Mouse (Mus musculus): ENCODE measurements around the gene Otp. TPM values are rescaled to one million over a fixed set of nuclear protein-coding genes. Genes with fewer than 3 reads are reported as not detected.

Gene Otp
- polyA plus RNA-seq, 1 experiment from 2014 or later = not detected

DNA sequence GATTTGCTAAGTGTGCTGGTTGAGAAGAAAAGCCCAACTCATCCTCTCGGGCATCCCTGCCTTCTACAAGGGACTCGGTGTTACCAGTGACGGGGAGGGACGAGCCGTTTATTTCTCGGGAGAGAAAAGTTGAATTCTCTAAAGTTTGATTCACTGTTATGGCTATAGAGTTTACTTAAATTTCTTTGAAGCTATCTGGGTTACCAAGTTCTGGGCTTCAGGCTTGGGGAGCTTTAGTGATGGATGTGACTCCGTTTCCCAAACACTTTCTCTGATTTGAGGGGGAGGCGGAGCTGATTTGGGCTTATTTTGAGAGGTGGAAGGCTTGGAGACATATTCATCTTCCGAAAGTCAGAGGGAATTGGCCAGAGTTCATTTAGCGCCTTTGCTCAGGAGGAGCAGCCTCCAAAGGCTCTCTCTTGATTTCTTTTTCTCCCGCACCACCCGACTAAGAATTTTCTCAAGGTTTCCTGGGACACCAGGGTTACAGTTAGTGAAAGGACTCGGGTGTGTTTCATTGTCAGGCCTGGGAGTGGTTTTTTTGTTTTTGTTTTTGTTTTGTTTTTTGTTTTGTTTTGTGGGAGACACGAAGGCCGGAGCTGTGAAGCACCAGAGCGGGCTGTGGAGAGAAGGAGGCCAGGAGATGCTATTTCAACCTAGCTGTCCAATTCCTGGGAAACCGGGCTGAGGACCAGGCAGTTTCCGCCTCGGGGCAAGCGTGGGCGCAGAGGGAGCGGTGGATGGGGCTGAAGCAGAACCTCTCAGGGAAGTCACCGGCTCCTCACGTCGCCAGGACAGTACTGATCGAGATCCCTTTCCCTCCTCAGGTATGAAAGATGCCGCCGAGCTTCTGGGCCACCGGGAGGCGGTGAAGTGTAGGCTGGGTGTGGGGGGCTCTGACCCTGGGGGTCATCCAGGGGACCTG lies 1.1 kb downstream of the Otp start:
- ATAC-seq (replicated peaks; ENCODE audit: low FRiP score, low read depth) (no peak), DNase-seq (ENCODE audit: low spot score) (no peak)
- no peaks in the 10 kb centered on the region for H3K36me3 ChIP-seq (ENCODE audit: insufficient read depth, low read length)
- no peaks in the 10 kb centered on the region for H3K9me3 ChIP-seq (replicated peaks; ENCODE audit: low read length)
- WGBS = 2% methylated on average over 30 of the region's 30 CpGs
- H3K27me3 ChIP-seq (ENCODE audit: insufficient read depth, low read length) = peaks cover 81% of the 10 kb centered on the region
- no peak overlapping the region for H3K27ac ChIP-seq
- no peaks in the 10 kb centered on the region for H3K4me1 ChIP-seq (replicated peaks; ENCODE audit: insufficient read depth, low read length)
- no peak overlapping the region for H3K4me2 ChIP-seq (ENCODE audit: low read length)
- no peak overlapping the region for H3K4me3 ChIP-seq (replicated peaks; ENCODE audit: low read depth, low read length)
- H3K9ac ChIP-seq (ENCODE audit: low read depth, low read length) = no peak overlapping the region
- no peak for TF ChIP-seq CTCF (IDR thresholded peaks at IDR 0.05; ENCODE audit: low read depth)

DNA sequence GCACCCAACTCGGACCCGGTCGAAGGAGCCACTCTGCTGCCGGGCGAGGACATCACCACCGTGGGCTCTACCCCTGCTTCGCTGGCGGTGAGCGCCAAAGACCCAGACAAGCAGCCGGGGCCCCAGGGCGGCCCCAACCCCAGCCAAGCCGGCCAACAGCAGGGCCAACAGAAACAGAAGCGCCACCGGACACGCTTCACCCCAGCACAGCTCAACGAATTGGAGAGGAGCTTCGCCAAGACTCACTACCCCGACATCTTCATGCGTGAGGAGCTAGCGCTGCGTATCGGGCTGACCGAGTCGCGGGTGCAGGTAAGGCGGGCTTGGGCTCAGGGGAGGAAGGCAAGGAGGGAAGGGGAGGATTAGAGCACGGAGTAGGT lies 1.8 kb downstream of the Otp start:
- no peaks in the 10 kb centered on the region for H3K36me3 ChIP-seq (ENCODE audit: insufficient read depth, low read length)
- H3K9me3 ChIP-seq (replicated peaks; ENCODE audit: low read length) = no peaks in the 10 kb centered on the region
- H3K4me3 ChIP-seq (replicated peaks; ENCODE audit: low read depth, low read length) = no peak overlapping the region
- no peak overlapping the region for H3K4me2 ChIP-seq (ENCODE audit: low read length)
- no peaks in the 10 kb centered on the region for H3K4me1 ChIP-seq (replicated peaks; ENCODE audit: insufficient read depth, low read length)
- H3K9ac ChIP-seq (ENCODE audit: low read depth, low read length) = no peak overlapping the region
- under 1% methylated on average over 27 of the region's 27 CpGs for WGBS
- no peak for TF ChIP-seq CTCF (IDR thresholded peaks at IDR 0.05; ENCODE audit: low read depth)
- H3K27me3 ChIP-seq (ENCODE audit: insufficient read depth, low read length) = peaks cover 81% of the 10 kb centered on the region
- ATAC-seq (replicated peaks; ENCODE audit: low FRiP score, low read depth) (no peak), DNase-seq (ENCODE audit: low spot score) (no peak)
- H3K27ac ChIP-seq = no peak overlapping the region

DNA sequence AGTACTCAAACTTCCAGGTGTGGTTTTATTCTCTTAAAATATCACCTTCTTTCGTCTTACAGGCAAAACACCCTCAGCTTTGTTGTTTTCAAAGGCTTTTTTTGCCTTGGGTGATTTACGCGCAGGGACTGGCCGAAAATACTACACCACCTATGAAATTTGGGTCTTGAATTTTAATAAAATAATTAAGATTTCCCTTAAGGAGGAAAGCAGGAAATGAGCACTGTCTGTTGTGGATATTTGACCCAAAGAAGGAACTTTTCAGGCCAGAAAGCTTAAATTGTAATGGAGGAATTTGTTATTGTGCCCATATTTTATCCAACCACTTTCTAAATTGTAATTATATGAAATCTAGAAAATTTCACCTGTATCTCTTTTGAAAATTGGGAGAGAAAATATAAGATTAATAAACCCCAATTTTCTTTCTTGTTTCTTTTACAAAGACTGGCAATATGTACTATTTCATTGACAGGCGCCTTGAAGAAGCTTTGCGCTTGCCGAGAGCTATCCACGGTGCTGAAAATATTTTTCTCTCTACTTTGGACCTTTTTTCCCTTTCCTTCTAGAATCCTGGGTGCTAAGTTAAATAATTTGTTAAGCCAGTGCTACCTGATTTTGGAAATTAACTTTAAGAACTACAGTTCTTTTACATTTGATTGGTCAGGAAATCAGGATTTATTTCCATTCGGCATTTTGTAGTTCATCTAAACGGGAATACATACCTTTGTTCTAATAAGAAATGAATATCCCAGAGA lies 2.8 kb downstream of the Otp start:
- Histone ChIP-seq H3K4me1 (replicated peaks; ENCODE audit: insufficient read depth, low read length) (0 out of 2 replicates have a peak, but pooled peaks cover 7% of the 10 kb centered on the region), H3K4me2 (ENCODE audit: low read length) (no peak overlapping the region), H3K9me3 (replicated peaks; ENCODE audit: low read length) (no peaks in the 10 kb centered on the region), H3K9ac (ENCODE audit: low read depth, low read length) (no peak overlapping the region), H3K27me3 (ENCODE audit: insufficient read depth, low read length) (peaks cover 82% of the 10 kb centered on the region), H3K36me3 (ENCODE audit: insufficient read depth, low read length) (no peaks in the 10 kb centered on the region), H3K27ac (no peak overlapping the region), H3K4me3 (replicated peaks; ENCODE audit: low read depth, low read length) (no peak overlapping the region)
- WGBS = 12% methylated on average over 10 of the region's 10 CpGs
- ATAC-seq (replicated peaks; ENCODE audit: low FRiP score, low read depth) (no peak), DNase-seq (ENCODE audit: low spot score) (peak; percentile 74)
- TF ChIP-seq CTCF (IDR thresholded peaks at IDR 0.05; ENCODE audit: low read depth) = no peak

DNA sequence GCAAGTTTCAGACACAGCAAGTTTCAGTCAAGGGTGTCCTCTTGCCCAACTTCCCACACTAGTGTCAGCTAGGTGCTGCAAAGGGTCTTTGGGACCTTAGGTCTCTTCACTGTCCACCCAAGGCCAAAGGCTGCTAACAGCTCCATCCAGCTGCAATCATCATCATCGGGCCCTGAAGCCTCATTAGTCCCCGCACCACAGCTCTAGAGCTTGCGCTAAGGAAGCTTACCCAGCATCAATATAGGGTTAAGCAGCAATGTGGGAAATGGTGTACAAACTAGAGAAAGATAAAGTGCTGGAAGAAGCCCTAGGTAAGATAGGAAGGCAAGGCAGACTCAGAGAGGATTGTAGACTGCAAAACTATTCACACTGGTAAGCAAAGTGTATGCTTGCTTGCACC lies 5.8 kb downstream of the Otp start:
- Histone ChIP-seq H3K9ac (ENCODE audit: low read depth, low read length) (no peak overlapping the region), H3K9me3 (replicated peaks; ENCODE audit: low read length) (no peaks in the 10 kb centered on the region), H3K4me2 (ENCODE audit: low read length) (no peak overlapping the region), H3K27ac (no peak overlapping the region), H3K4me1 (replicated peaks; ENCODE audit: insufficient read depth, low read length) (0 out of 2 replicates have a peak, but pooled peaks cover 16% of the 10 kb centered on the region), H3K36me3 (ENCODE audit: insufficient read depth, low read length) (no peaks in the 10 kb centered on the region), H3K27me3 (ENCODE audit: insufficient read depth, low read length) (peaks cover 83% of the 10 kb centered on the region), H3K4me3 (replicated peaks; ENCODE audit: low read depth, low read length) (no peak overlapping the region)
- WGBS = 4% methylated on average over 3 of the region's 3 CpGs
- no peak for DNase-seq (ENCODE audit: low spot score)
- no peak for ATAC-seq (replicated peaks; ENCODE audit: low FRiP score, low read depth)
- TF ChIP-seq CTCF (IDR thresholded peaks at IDR 0.05; ENCODE audit: low read depth) = no peak

DNA sequence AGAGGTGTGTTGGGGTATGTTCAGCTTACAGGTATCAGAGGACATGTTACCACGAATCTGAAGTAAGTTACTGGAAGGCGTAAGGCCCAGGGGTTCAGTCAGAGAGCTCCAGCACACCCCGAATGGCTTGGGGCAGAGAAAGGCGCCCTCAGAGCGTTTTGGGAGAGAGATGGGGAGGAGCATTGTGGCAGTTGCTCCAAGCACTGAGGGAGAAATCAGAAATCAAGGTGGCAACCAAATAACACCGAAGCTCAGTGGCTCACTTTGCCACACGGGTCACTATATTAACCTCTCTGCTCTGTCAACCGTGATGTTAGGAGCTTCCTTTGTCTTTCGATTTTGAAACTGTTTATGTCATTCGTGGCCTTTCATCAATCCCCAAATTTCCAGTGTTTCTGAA lies 6.8 kb downstream of the Otp start:
- Histone ChIP-seq H3K4me2 (ENCODE audit: low read length) (no peak overlapping the region), H3K27me3 (ENCODE audit: insufficient read depth, low read length) (peaks cover 77% of the 10 kb centered on the region), H3K27ac (no peak overlapping the region), H3K9me3 (replicated peaks; ENCODE audit: low read length) (no peaks in the 10 kb centered on the region), H3K4me3 (replicated peaks; ENCODE audit: low read depth, low read length) (peak overlapping the region; percentile 34; the same call in 1 of the 2 replicates), H3K4me1 (replicated peaks; ENCODE audit: insufficient read depth, low read length) (0 out of 2 replicates have a peak, but pooled peaks cover 16% of the 10 kb centered on the region), H3K9ac (ENCODE audit: low read depth, low read length) (no peak overlapping the region), H3K36me3 (ENCODE audit: insufficient read depth, low read length) (no peaks in the 10 kb centered on the region)
- no peak for DNase-seq (ENCODE audit: low spot score)
- no peak for TF ChIP-seq CTCF (IDR thresholded peaks at IDR 0.05; ENCODE audit: low read depth)
- ATAC-seq (replicated peaks; ENCODE audit: low FRiP score, low read depth) = no peak
- WGBS = 2% methylated on average over 10 of the region's 10 CpGs

DNA sequence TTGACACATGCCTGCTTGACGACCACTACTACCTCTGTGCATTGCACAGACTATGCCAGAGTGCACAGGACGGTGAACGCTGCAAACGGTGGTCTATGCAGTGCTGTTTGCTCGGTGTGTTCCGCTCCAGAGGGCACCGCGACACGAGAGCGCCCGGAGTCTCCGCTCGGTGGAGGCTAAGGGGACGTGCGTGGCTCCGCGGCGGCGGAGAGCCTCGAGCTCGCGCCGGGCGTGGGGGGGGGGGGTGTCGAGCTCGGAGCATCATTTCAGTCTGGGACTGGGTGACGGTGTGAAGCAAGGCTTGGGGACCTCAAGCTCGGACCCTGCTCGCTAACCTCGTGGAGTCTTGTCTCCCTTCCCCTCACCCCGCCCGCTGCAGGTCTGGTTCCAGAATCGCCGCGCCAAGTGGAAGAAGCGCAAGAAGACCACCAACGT lies 7.3 kb downstream of the Otp start:
- H3K4me1 ChIP-seq (replicated peaks; ENCODE audit: insufficient read depth, low read length) = 0 out of 2 replicates have a peak, but pooled peaks cover 16% of the 10 kb centered on the region
- TF ChIP-seq CTCF (IDR thresholded peaks at IDR 0.05; ENCODE audit: low read depth) = no peak
- H3K9ac ChIP-seq (ENCODE audit: low read depth, low read length) = no peak overlapping the region
- no peak for DNase-seq (ENCODE audit: low spot score)
- H3K27me3 ChIP-seq (ENCODE audit: insufficient read depth, low read length) = peaks cover 72% of the 10 kb centered on the region
- no peaks in the 10 kb centered on the region for H3K9me3 ChIP-seq (replicated peaks; ENCODE audit: low read length)
- no peaks in the 10 kb centered on the region for H3K36me3 ChIP-seq (ENCODE audit: insufficient read depth, low read length)
- H3K4me3 ChIP-seq (replicated peaks; ENCODE audit: low read depth, low read length) = peak overlapping the region; percentile 34
- under 1% methylated on average over 37 of the region's 37 CpGs for WGBS
- peak overlapping the region; percentile 62 for H3K4me2 ChIP-seq (ENCODE audit: low read length)
- no peak overlapping the region for H3K27ac ChIP-seq
- no peak for ATAC-seq (replicated peaks; ENCODE audit: low FRiP score, low read depth)
